Mouse (Mus musculus): Measurements from ENCODE around the gene Atp2c2. TPM values are rescaled to one million over a fixed set of nuclear protein-coding genes. Genes with fewer than 3 reads are reported as not detected.
A peak's percentile ranks its signal among the peaks of the same experiment; 100 is the strongest.

The Atp2c2 gene
- polyA plus RNA-seq, 1 experiment, result 0.02 TPM

GRCm38 (mm10) chr8:119743291-119744026 lies 43.6 kb downstream of the Atp2c2 start:
- Histone ChIP-seq H3K4me3 (ENCODE audit: insufficient read depth, poor library complexity, severe bottlenecking) (no peak overlapping the region), H3K36me3 (ENCODE audit: control insufficient read depth, insufficient read depth) (no peaks in the 10 kb centered on the region), H3K79me2 (ENCODE audit: control insufficient read depth, insufficient read depth) (no peaks in the 10 kb centered on the region), H3ac (ENCODE audit: control insufficient read depth, insufficient read length, low read depth) (peak overlapping the region; percentile 13), H3K79me3 (ENCODE audit: low read depth) (no peaks in the 10 kb centered on the region), H3K27me3 (ENCODE audit: control insufficient read depth, insufficient read depth, insufficient read length) (no peaks in the 10 kb centered on the region)
- TF ChIP-seq CTCF (IDR thresholded peaks at IDR 0.05; ENCODE audit: control insufficient read depth, insufficient read depth, insufficient read length) (peak; percentile 61), CEBPB (IDR thresholded peaks at IDR 0.05; ENCODE audit: low read depth) (no peak), FOSL1 (IDR thresholded peaks at IDR 0.05; ENCODE audit: insufficient read depth, low read length, poor library complexity, severe bottlenecking) (peak; percentile 50), MYOD1 (IDR thresholded peaks at IDR 0.05; ENCODE audit: control insufficient read depth, insufficient read length, low read depth) (peak; percentile 52), USF1 (IDR thresholded peaks at IDR 0.05; ENCODE audit: low read depth) (no peak), MYOG (IDR thresholded peaks at IDR 0.05; ENCODE audit: control insufficient read depth, extremely low read depth, insufficient read length) (no peak), MAX (IDR thresholded peaks at IDR 0.05) (peak; percentile 23)

- H3K79me3 ChIP-seq (ENCODE audit: low read depth), result no peaks in the 10 kb centered on the region
- TF ChIP-seq MAX (IDR thresholded peaks at IDR 0.05) (no peak), CEBPB (IDR thresholded peaks at IDR 0.05; ENCODE audit: low read depth) (no peak), MYOG (IDR thresholded peaks at IDR 0.05; ENCODE audit: control insufficient read depth, extremely low read depth, insufficient read length) (no peak), MYOD1 (IDR thresholded peaks at IDR 0.05; ENCODE audit: control insufficient read depth, insufficient read length, low read depth) (peak; percentile 35), FOSL1 (IDR thresholded peaks at IDR 0.05; ENCODE audit: insufficient read depth, low read length, poor library complexity, severe bottlenecking) (no peak)
- H3ac ChIP-seq (ENCODE audit: control insufficient read depth, insufficient read length, low read depth), result peak overlapping the region; percentile 13
- no peak overlapping the region for H3K4me3 ChIP-seq (ENCODE audit: insufficient read depth, poor library complexity, severe bottlenecking)
- H3K36me3 ChIP-seq (ENCODE audit: control insufficient read depth, insufficient read depth), result no peaks in the 10 kb centered on the region
- H3K27me3 ChIP-seq (ENCODE audit: control insufficient read depth, insufficient read depth, insufficient read length), result no peaks in the 10 kb centered on the region
- H3K79me2 ChIP-seq (ENCODE audit: control insufficient read depth, insufficient read depth), result no peaks in the 10 kb centered on the region
These were observed 44.8 kb downstream of the Atp2c2 start for GRCm38 (mm10) chr8:119744604-119745003.

GRCm38 (mm10) chr8:119755238-119756146 lies 55.7 kb downstream of the Atp2c2 start:
- H3ac ChIP-seq (ENCODE audit: control insufficient read depth, insufficient read length, low read depth), result no peak overlapping the region
- TF ChIP-seq MYOD1 (IDR thresholded peaks at IDR 0.05; ENCODE audit: control insufficient read depth, insufficient read length, low read depth), result no peak
- no peak for TF ChIP-seq MAX (IDR thresholded peaks at IDR 0.05)
- no peak for TF ChIP-seq CTCF (IDR thresholded peaks at IDR 0.05; ENCODE audit: control insufficient read depth, insufficient read depth, insufficient read length)
- no peak for TF ChIP-seq CEBPB (IDR thresholded peaks at IDR 0.05; ENCODE audit: low read depth)
- no peak for TF ChIP-seq FOSL1 (IDR thresholded peaks at IDR 0.05; ENCODE audit: insufficient read depth, low read length, poor library complexity, severe bottlenecking)
- no peak for TF ChIP-seq MYOG (IDR thresholded peaks at IDR 0.05; ENCODE audit: control insufficient read depth, extremely low read depth, insufficient read length)
- TF ChIP-seq USF1 (IDR thresholded peaks at IDR 0.05; ENCODE audit: low read depth), result no peak
- no peaks in the 10 kb centered on the region for H3K79me2 ChIP-seq (ENCODE audit: control insufficient read depth, insufficient read depth)
- no peaks in the 10 kb centered on the region for H3K36me3 ChIP-seq (ENCODE audit: control insufficient read depth, insufficient read depth)
- H3K79me3 ChIP-seq (ENCODE audit: low read depth), result no peaks in the 10 kb centered on the region
- H3K4me3 ChIP-seq (ENCODE audit: insufficient read depth, poor library complexity, severe bottlenecking), result no peak overlapping the region
- peaks cover 4% of the 10 kb centered on the region for H3K27me3 ChIP-seq (ENCODE audit: control insufficient read depth, insufficient read depth, insufficient read length)

GRCm38 (mm10) chr8:119756147-119756461 lies 56.3 kb downstream of the Atp2c2 start:
- Histone ChIP-seq H3K4me3 (ENCODE audit: insufficient read depth, poor library complexity, severe bottlenecking) (no peak overlapping the region), H3K27me3 (ENCODE audit: control insufficient read depth, insufficient read depth, insufficient read length) (peaks cover 4% of the 10 kb centered on the region), H3K79me2 (ENCODE audit: control insufficient read depth, insufficient read depth) (no peaks in the 10 kb centered on the region), H3K36me3 (ENCODE audit: control insufficient read depth, insufficient read depth) (no peaks in the 10 kb centered on the region), H3K79me3 (ENCODE audit: low read depth) (no peaks in the 10 kb centered on the region), H3ac (ENCODE audit: control insufficient read depth, insufficient read length, low read depth) (no peak overlapping the region)
- TF ChIP-seq MYOG (IDR thresholded peaks at IDR 0.05; ENCODE audit: control insufficient read depth, extremely low read depth, insufficient read length) (no peak), CEBPB (IDR thresholded peaks at IDR 0.05; ENCODE audit: low read depth) (no peak), MYOD1 (IDR thresholded peaks at IDR 0.05; ENCODE audit: control insufficient read depth, insufficient read length, low read depth) (no peak), FOSL1 (IDR thresholded peaks at IDR 0.05; ENCODE audit: insufficient read depth, low read length, poor library complexity, severe bottlenecking) (no peak), MAX (IDR thresholded peaks at IDR 0.05) (no peak), CTCF (IDR thresholded peaks at IDR 0.05; ENCODE audit: control insufficient read depth, insufficient read depth, insufficient read length) (no peak), USF1 (IDR thresholded peaks at IDR 0.05; ENCODE audit: low read depth) (no peak)

- Histone ChIP-seq H3K36me3 (ENCODE audit: control insufficient read depth, insufficient read depth) (no peaks in the 10 kb centered on the region), H3ac (ENCODE audit: control insufficient read depth, insufficient read length, low read depth) (no peak overlapping the region), H3K27me3 (ENCODE audit: control insufficient read depth, insufficient read depth, insufficient read length) (peaks cover 4% of the 10 kb centered on the region), H3K79me2 (ENCODE audit: control insufficient read depth, insufficient read depth) (no peaks in the 10 kb centered on the region), H3K4me3 (ENCODE audit: insufficient read depth, poor library complexity, severe bottlenecking) (no peak overlapping the region), H3K79me3 (ENCODE audit: low read depth) (no peaks in the 10 kb centered on the region)
- no peak for TF ChIP-seq CEBPB (IDR thresholded peaks at IDR 0.05; ENCODE audit: low read depth)
- TF ChIP-seq MYOD1 (IDR thresholded peaks at IDR 0.05; ENCODE audit: control insufficient read depth, insufficient read length, low read depth), result no peak
- no peak for TF ChIP-seq MYOG (IDR thresholded peaks at IDR 0.05; ENCODE audit: control insufficient read depth, extremely low read depth, insufficient read length)
- TF ChIP-seq USF1 (IDR thresholded peaks at IDR 0.05; ENCODE audit: low read depth), result no peak
- no peak for TF ChIP-seq MAX (IDR thresholded peaks at IDR 0.05)
- no peak for TF ChIP-seq CTCF (IDR thresholded peaks at IDR 0.05; ENCODE audit: control insufficient read depth, insufficient read depth, insufficient read length)
- TF ChIP-seq FOSL1 (IDR thresholded peaks at IDR 0.05; ENCODE audit: insufficient read depth, low read length, poor library complexity, severe bottlenecking), result no peak
These were observed 56.7 kb downstream of the Atp2c2 start for GRCm38 (mm10) chr8:119756538-119756937.

All from C2C12 (cell line).